Mouse (Mus musculus): ENCODE measurements at regions not wholly inside any gene's neighbourhood (a gene's known extent, or its start where the extent isn't known, plus 50 kb on each side); places are given as distances from the start of the nearest gene placed in this dataset.

GRCm38 (mm10) chr2:46065034-46065802, 948.0 kb upstream of the Zeb2 start:
- Histone ChIP-seq H3K4me3 (replicated peaks; ENCODE audit: insufficient read depth, low read depth, low read length) (no peak overlapping the region), H3K27ac (ENCODE audit: insufficient read depth, low read length) (no peak overlapping the region), H3K4me1 (ENCODE audit: control insufficient read depth, insufficient read depth, low read length) (no peaks in the 10 kb centered on the region), H3K27me3 (ENCODE audit: control insufficient read depth, insufficient read depth, low read length) (no peaks in the 10 kb centered on the region)
- no peak for DNase-seq
- 60% methylated on average over 7 of the region's 7 CpGs for WGBS
- TF ChIP-seq CTCF (IDR thresholded peaks at IDR 0.05; ENCODE audit: borderline replicate concordance, insufficient read depth, low read depth, low read length) (no peak), POLR2A (IDR thresholded peaks at IDR 0.05; ENCODE audit: borderline replicate concordance, insufficient read depth, low read length) (no peak)

GRCm38 (mm10) chr2:46055729-46056128, 938.5 kb upstream of the Zeb2 start:
- TF ChIP-seq CTCF (IDR thresholded peaks at IDR 0.05; ENCODE audit: borderline replicate concordance, insufficient read depth, low read depth, low read length) (no peak), POLR2A (IDR thresholded peaks at IDR 0.05; ENCODE audit: borderline replicate concordance, insufficient read depth, low read length) (no peak)
- 93% methylated on average over 8 of the region's 8 CpGs for WGBS
- Histone ChIP-seq H3K4me3 (replicated peaks; ENCODE audit: insufficient read depth, low read depth, low read length) (no peak overlapping the region), H3K27me3 (ENCODE audit: control insufficient read depth, insufficient read depth, low read length) (no peaks in the 10 kb centered on the region), H3K4me1 (ENCODE audit: control insufficient read depth, insufficient read depth, low read length) (no peaks in the 10 kb centered on the region), H3K27ac (ENCODE audit: insufficient read depth, low read length) (no peak overlapping the region)
- no peak for DNase-seq

GRCm38 (mm10) chr2:46054902-46055301, 937.7 kb upstream of the Zeb2 start:
- Histone ChIP-seq H3K27me3 (ENCODE audit: control insufficient read depth, insufficient read depth, low read length) (no peaks in the 10 kb centered on the region), H3K4me1 (ENCODE audit: control insufficient read depth, insufficient read depth, low read length) (no peaks in the 10 kb centered on the region), H3K27ac (ENCODE audit: insufficient read depth, low read length) (no peak overlapping the region), H3K4me3 (replicated peaks; ENCODE audit: insufficient read depth, low read depth, low read length) (no peak overlapping the region)
- TF ChIP-seq CTCF (IDR thresholded peaks at IDR 0.05; ENCODE audit: borderline replicate concordance, insufficient read depth, low read depth, low read length) (no peak), POLR2A (IDR thresholded peaks at IDR 0.05; ENCODE audit: borderline replicate concordance, insufficient read depth, low read length) (no peak)
- no peak for DNase-seq
- 80% methylated on average over 7 of the region's 7 CpGs for WGBS

GRCm38 (mm10) chr2:46021854-46022253, 904.7 kb upstream of the Zeb2 start:
- Histone ChIP-seq H3K4me3 (replicated peaks; ENCODE audit: insufficient read depth, low read depth, low read length) (no peak overlapping the region), H3K27me3 (ENCODE audit: control insufficient read depth, insufficient read depth, low read length) (no peaks in the 10 kb centered on the region), H3K27ac (ENCODE audit: insufficient read depth, low read length) (no peak overlapping the region), H3K4me1 (ENCODE audit: control insufficient read depth, insufficient read depth, low read length) (no peaks in the 10 kb centered on the region)
- TF ChIP-seq CTCF (IDR thresholded peaks at IDR 0.05; ENCODE audit: borderline replicate concordance, insufficient read depth, low read depth, low read length), result no peak
- no peak for TF ChIP-seq POLR2A (IDR thresholded peaks at IDR 0.05; ENCODE audit: borderline replicate concordance, insufficient read depth, low read length)
- 86% methylated on average over 1 of the region's 1 CpGs for WGBS
- no peak for DNase-seq

GRCm38 (mm10) chr2:46013771-46014269, 896.6 kb upstream of the Zeb2 start:
- no peak for DNase-seq
- Histone ChIP-seq H3K4me3 (replicated peaks; ENCODE audit: insufficient read depth, low read depth, low read length) (no peak overlapping the region), H3K27me3 (ENCODE audit: control insufficient read depth, insufficient read depth, low read length) (no peaks in the 10 kb centered on the region), H3K27ac (ENCODE audit: insufficient read depth, low read length) (no peak overlapping the region), H3K4me1 (ENCODE audit: control insufficient read depth, insufficient read depth, low read length) (no peaks in the 10 kb centered on the region)
- TF ChIP-seq POLR2A (IDR thresholded peaks at IDR 0.05; ENCODE audit: borderline replicate concordance, insufficient read depth, low read length), result no peak
- no peak for TF ChIP-seq CTCF (IDR thresholded peaks at IDR 0.05; ENCODE audit: borderline replicate concordance, insufficient read depth, low read depth, low read length)
- WGBS, result 73% methylated on average over 3 of the region's 3 CpGs

GRCm38 (mm10) chr2:46012716-46013115, 895.5 kb upstream of the Zeb2 start:
- no peaks in the 10 kb centered on the region for H3K27me3 ChIP-seq (ENCODE audit: control insufficient read depth, insufficient read depth, low read length)
- H3K27ac ChIP-seq (ENCODE audit: insufficient read depth, low read length), result no peak overlapping the region
- TF ChIP-seq CTCF (IDR thresholded peaks at IDR 0.05; ENCODE audit: borderline replicate concordance, insufficient read depth, low read depth, low read length), result no peak
- TF ChIP-seq POLR2A (IDR thresholded peaks at IDR 0.05; ENCODE audit: borderline replicate concordance, insufficient read depth, low read length), result no peak
- H3K4me3 ChIP-seq (replicated peaks; ENCODE audit: insufficient read depth, low read depth, low read length), result no peak overlapping the region
- WGBS, result 95% methylated on average over 1 of the region's 1 CpGs
- H3K4me1 ChIP-seq (ENCODE audit: control insufficient read depth, insufficient read depth, low read length), result no peaks in the 10 kb centered on the region
- no peak for DNase-seq

GRCm38 (mm10) chr2:45975157-45975556, 858.0 kb upstream of the Zeb2 start:
- H3K27ac ChIP-seq (ENCODE audit: insufficient read depth, low read length), result no peak overlapping the region
- no peaks in the 10 kb centered on the region for H3K27me3 ChIP-seq (ENCODE audit: control insufficient read depth, insufficient read depth, low read length)
- H3K4me3 ChIP-seq (replicated peaks; ENCODE audit: insufficient read depth, low read depth, low read length), result no peak overlapping the region
- TF ChIP-seq CTCF (IDR thresholded peaks at IDR 0.05; ENCODE audit: borderline replicate concordance, insufficient read depth, low read depth, low read length) (no peak), POLR2A (IDR thresholded peaks at IDR 0.05; ENCODE audit: borderline replicate concordance, insufficient read depth, low read length) (no peak)
- H3K4me1 ChIP-seq (ENCODE audit: control insufficient read depth, insufficient read depth, low read length), result no peaks in the 10 kb centered on the region
- no peak for DNase-seq

GRCm38 (mm10) chr2:45968635-45969034, 851.4 kb upstream of the Zeb2 start:
- no peak for TF ChIP-seq CTCF (IDR thresholded peaks at IDR 0.05; ENCODE audit: borderline replicate concordance, insufficient read depth, low read depth, low read length)
- no peak for TF ChIP-seq POLR2A (IDR thresholded peaks at IDR 0.05; ENCODE audit: borderline replicate concordance, insufficient read depth, low read length)
- Histone ChIP-seq H3K27ac (ENCODE audit: insufficient read depth, low read length) (no peak overlapping the region), H3K4me3 (replicated peaks; ENCODE audit: insufficient read depth, low read depth, low read length) (no peak overlapping the region), H3K27me3 (ENCODE audit: control insufficient read depth, insufficient read depth, low read length) (no peaks in the 10 kb centered on the region), H3K4me1 (ENCODE audit: control insufficient read depth, insufficient read depth, low read length) (no peaks in the 10 kb centered on the region)
- 89% methylated on average over 5 of the region's 5 CpGs for WGBS
- DNase-seq, result no peak
